Mouse (Mus musculus) urinary bladder, postnatal 14 days (tissue): ENCODE results near the gene Arhgap8.

Experiments used
- DNase-seq: peaks from one replicate; pipeline ENCODE4 v3.0.0; 2021; ENCODE audit warnings: low spot score

Arhgap8 gene

GRCm38 (mm10) chr15:84803685-84804084, 83.8 kb downstream of the Arhgap8 start:
- peak; percentile 48 for DNase-seq

GRCm38 (mm10) chr15:84809275-84809952, 89.6 kb downstream of the Arhgap8 start:
- no peak for DNase-seq

GRCm38 (mm10) chr15:84811126-84811525, 91.3 kb downstream of the Arhgap8 start:
- no peak for DNase-seq

GRCm38 (mm10) chr15:84812831-84813357, 93.0 kb downstream of the Arhgap8 start:
- no peak for DNase-seq

GRCm38 (mm10) chr15:84815171-84815570, 95.3 kb downstream of the Arhgap8 start:
- no peak for DNase-seq

GRCm38 (mm10) chr15:84817589-84817988, 97.7 kb downstream of the Arhgap8 start:
- DNase-seq = no peak

- no peak for DNase-seq
Observed at GRCm38 (mm10) chr15:84818284-84818683, 98.4 kb downstream of the Arhgap8 start.

- no peak for DNase-seq
Observed at GRCm38 (mm10) chr15:84820811-84821210, 101.0 kb downstream of the Arhgap8 start.
